Mouse (Mus musculus): Measurements from ENCODE around the gene 1700047I17Rik2.
"Not testable (repeated sequence)": the region's sequence is repeated elsewhere in the genome, so short reads cannot be mapped to it uniquely, and the experiment has no call there.

1700047I17Rik2 gene

DNA sequence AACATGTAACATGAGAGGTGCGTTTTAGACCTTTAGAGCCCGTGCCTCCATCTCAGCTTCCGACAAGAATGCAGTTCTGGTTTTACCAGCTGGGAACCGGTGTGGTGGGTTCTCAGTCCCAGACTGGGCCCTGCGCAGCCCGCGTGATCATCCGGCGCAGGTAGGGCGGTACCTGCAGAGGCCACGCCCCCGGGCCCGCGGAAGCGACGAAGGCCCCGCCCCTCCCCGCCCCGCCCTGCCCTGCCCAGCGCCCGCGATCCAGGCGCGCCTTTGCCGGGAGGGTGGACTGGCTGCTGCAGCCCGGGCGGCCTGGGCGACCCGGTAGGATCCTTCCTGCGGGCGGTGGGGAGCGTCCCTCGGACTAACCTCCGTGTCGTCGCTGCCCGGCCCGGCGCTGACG is at the start of gene 1700047I17Rik2:
1700047I17Rik2 (plus strand) TSS at position 287 of the 400 bp plus-strand sequence.
- not testable (repeated sequence) for DNase-seq (ENCODE audit: low spot score in 2 of 2)

DNA sequence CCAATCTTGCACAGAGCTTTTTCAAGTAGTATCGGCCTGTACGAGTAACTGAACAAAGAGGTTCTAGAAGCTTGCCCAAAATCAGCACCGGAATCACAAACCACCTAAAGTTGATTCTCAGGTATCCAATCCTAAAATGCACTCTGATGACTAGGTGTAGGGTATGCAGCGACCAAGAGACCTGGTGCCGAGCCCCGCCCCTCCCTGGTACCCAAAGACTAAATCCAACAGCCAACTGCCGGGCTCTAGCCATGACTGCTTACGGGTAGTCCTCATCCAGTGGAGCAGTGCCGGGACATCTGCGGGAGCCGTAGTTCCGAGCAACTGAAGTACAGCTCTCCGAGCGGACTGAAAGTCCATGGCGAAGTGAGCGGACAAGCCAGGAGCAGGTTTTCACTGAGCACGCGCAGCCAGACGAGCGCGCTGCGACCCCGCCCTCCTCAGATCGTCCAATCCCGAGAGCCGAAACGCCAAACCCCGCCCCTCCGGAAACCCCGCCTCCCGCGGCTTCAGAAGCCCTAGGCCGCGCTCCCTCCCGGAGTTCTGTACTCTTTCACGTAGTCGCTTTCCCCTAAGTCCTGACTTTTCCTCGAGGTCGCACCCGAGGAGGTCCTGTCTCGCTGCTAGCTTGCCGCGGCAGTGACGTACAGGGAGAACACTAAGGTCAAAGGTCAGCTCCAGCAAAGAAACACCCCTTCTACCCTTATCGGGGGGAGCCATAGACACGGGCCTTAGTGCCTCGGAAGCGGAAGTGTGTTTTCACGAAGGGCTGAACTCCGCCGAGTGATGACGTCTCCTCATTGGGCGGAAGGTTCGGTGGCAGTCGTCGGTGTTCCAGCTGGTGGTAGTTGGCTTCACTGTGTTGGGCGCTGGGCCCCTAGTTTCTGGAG is 44.6 kb upstream of the 1700047I17Rik2 start, which contains the start of gene Srp54b:
Srp54b (plus strand) TSS at position 546 of the 890 bp plus-strand sequence.
- DNase-seq (ENCODE audit: low spot score in 2 of 2) = not testable (repeated sequence)

- not testable (repeated sequence) for DNase-seq (ENCODE audit: low spot score in 2 of 2)
Observed at GRCm38 (mm10) chr12:55155449-55155783, 44.0 kb upstream of the 1700047I17Rik2 start.

- DNase-seq (ENCODE audit: low spot score in 2 of 2) = not testable (repeated sequence)
Observed at GRCm38 (mm10) chr12:55167034-55167557, 32.3 kb upstream of the 1700047I17Rik2 start.

DNA sequence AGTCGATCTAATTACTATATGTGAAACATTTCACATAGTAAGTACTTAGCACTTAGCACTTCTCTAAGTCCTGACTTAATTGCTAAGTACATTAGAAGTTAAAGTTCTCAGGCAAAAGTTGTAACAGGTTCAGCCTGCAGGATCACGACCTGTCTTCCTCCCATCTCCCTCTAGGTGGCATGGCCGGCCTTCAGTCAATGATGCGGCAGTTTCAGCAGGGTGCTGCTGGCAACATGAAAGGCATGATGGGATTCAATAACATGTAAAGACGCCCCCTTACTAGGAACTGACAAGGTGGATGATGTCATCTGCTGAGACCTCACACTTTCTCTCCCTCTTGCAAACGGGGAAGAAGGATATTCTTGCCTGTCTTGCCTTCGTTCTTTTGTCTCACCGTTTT is 11.7 kb upstream of the 1700047I17Rik2 start:
- not testable (repeated sequence) for DNase-seq (ENCODE audit: low spot score in 2 of 2)

GRCm38 (mm10) chr12:55189127-55189526 is 10.3 kb upstream of the 1700047I17Rik2 start:
- DNase-seq (ENCODE audit: low spot score in 2 of 2) = not testable (repeated sequence)

GRCm38 (mm10) chr12:55199799-55200198 is 407 bp downstream of the 1700047I17Rik2 start:
- DNase-seq (ENCODE audit: low spot score in 2 of 2) = not testable (repeated sequence)

- not testable (repeated sequence) for DNase-seq (ENCODE audit: low spot score in 2 of 2)
Observed at GRCm38 (mm10) chr12:55212944-55213343, 13.6 kb downstream of the 1700047I17Rik2 start.

GRCm38 (mm10) chr12:55229626-55230519 is 30.5 kb downstream of the 1700047I17Rik2 start, which contains the start of gene Srp54c:
Srp54c (plus strand) TSS chr12:55230168.
- not testable (repeated sequence) for DNase-seq (ENCODE audit: low spot score in 2 of 2)

DNA sequence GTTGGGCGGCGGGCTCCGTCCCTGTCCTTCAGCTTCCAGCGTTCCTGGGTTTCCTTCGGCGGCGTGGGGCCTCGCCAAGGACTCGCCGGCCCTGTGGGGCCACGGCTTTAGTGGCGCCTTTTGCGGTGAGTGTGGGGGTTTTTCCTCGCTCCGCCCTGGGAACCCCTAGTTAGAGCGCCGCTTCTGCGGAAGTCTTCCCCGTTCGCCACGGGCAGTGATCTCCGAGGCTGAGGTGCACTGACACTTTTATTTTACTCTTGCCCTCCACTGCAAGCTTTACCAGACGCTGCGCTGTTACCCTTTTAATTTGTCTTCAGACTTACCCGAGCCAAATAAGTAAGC is 31.1 kb downstream of the 1700047I17Rik2 start:
- DNase-seq (ENCODE audit: low spot score in 2 of 2) = peak; percentile 9 to 20

GRCm38 (mm10) chr12:55242243-55242642 is 42.9 kb downstream of the 1700047I17Rik2 start:
- DNase-seq (ENCODE audit: low spot score in 2 of 2) = not testable (repeated sequence)

- not testable (repeated sequence) for DNase-seq (ENCODE audit: low spot score in 2 of 2)
Observed at GRCm38 (mm10) chr12:55261950-55262349, 62.6 kb downstream of the 1700047I17Rik2 start.

DNA sequence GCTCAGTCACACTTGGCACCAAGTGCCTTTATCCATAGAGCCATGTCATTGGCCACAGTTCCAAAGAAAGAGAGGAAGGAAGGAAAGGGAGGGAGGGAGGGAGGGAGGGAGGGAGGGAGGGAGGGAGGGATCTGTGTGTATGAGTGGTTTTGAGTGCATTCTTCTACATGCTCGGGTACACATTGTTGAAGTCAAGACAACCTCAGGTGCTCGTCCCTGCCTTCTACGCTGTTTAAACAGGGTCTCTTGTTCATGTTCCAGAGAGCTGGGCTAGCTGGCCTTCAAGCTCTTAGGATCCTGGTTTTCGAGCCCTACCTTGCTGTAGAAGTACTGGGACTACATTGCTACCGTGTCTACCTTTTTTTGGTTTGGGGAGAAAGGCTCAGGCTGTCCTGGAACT is 64.0 kb downstream of the 1700047I17Rik2 start:
- not testable (repeated sequence) for DNase-seq (ENCODE audit: low spot score in 2 of 2)

All from natural killer cell, adult 2 months (primary cell).